8 mouse cellular contexts compared by ENCODE assay signal in the genomic region with DNA sequence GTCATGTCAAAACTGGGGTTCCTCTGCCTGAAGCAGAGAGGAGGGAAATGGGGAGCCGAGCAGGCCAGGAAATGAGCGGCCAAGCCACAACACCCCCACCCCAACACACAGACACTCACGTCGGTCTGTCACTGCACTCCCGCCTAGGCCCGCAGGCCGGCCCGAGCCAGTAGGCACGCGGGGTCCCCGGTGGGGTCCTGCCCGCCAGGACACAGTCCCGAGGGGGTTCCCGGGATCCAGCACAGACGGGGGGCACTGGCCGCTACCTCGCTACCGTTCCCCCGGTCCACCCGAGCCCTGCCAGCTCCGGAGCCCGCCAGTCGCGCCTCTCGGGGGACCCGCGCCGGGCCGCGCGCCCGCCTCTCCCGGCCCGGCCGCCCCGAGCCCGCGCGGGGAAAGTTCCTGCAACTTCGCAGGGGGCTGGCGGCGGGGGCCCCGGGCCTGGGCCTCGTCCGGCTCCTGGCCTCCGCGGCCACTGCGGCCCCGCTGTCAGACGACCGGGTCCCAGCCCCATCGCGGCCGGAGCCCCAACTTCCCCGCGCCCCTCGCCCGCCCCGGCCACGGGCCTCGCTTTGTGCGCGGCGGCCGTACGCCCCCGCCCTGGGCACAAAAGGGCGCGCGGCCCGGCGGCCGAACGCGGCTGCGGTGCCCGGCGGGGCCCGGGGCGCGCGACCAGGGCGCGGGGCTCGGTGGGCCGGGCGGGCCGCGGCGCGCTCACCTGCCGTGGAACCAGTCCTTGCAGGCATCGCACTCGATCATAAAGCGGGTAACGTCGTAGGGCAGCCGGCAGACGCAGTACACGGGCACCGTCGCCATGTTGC. TPM values are rescaled to one million over a fixed set of nuclear protein-coding genes. Genes with fewer than 3 reads are reported as not detected.
DNase-seq lines count a peak whose midpoint lies in the region; ATAC-seq and TF ChIP-seq lines count a peak whose summit lies in the region.

No protein-coding gene starts in this region.

- H3K27me3 ChIP-seq in kidney, adult 2 months (replicated peaks; ENCODE audit: control insufficient read depth, insufficient read depth, low read length) = no peaks in the 10 kb centered on the region
- no peaks in the 10 kb centered on the region for H3K27me3 ChIP-seq in liver, adult 2 months (ENCODE audit: control insufficient read depth, insufficient read depth, low read length)
- no peaks in the 10 kb centered on the region for H3K27me3 ChIP-seq in thymus, adult 2 months (ENCODE audit: control insufficient read depth, insufficient read depth, low read length)

- peak overlapping the region; percentile 90 for H3K4me3 ChIP-seq in kidney, adult 2 months (ENCODE audit: insufficient read depth, low read depth, low read length)
- H3K4me3 ChIP-seq in liver, adult 2 months (ENCODE audit: insufficient read depth, low read depth, low read length) = peak overlapping the region; percentile 98
- peak overlapping the region; percentile 61 for H3K4me3 ChIP-seq in thymus, adult 2 months (ENCODE audit: control insufficient read depth, insufficient read depth, low read length)

- peaks cover 12% of the 10 kb centered on the region for H3K4me1 ChIP-seq in kidney, adult 2 months (ENCODE audit: control insufficient read depth, insufficient read depth, low read length)
- H3K4me1 ChIP-seq in liver, adult 2 months (ENCODE audit: control insufficient read depth, insufficient read depth, low read length) = peaks cover 11% of the 10 kb centered on the region
- peaks cover 54% of the 10 kb centered on the region for H3K4me1 ChIP-seq in thymus, adult 2 months (replicated peaks; ENCODE audit: control insufficient read depth, insufficient read depth, low read length)

- TF ChIP-seq CTCF in kidney, adult 2 months (conservative IDR thresholded peaks at IDR 0.05; ENCODE audit: insufficient read depth, insufficient read length, low read depth, low read length) = no peak
- no peak for TF ChIP-seq CTCF in liver, adult 2 months (IDR thresholded peaks at IDR 0.05; ENCODE audit: low read depth, low read length)
- no peak for TF ChIP-seq CTCF in thymus, adult 2 months (IDR thresholded peaks at IDR 0.05; ENCODE audit: borderline replicate concordance, control insufficient read depth, extremely low read depth, insufficient read depth, low read length, poor library complexity)

- H3K9ac ChIP-seq in liver, adult 2 months (ENCODE audit: low read depth, low read length) = peak overlapping the region; percentile 100

- TF ChIP-seq POLR2A in kidney, adult 2 months (IDR thresholded peaks at IDR 0.05; ENCODE audit: low read depth, low read length) = no peak
- no peak for TF ChIP-seq POLR2A in liver, adult 2 months (IDR thresholded peaks at IDR 0.05; ENCODE audit: extremely low read depth, insufficient read depth, low read length)
- TF ChIP-seq POLR2A in thymus, adult 2 months (IDR thresholded peaks at IDR 0.05; ENCODE audit: control insufficient read depth, extremely low read depth, insufficient read depth, low read length, poor library complexity) = no peak

- H3K79me2 ChIP-seq in liver, adult 2 months (ENCODE audit: control insufficient read depth, insufficient read depth, low read length) = peaks cover 33% of the 10 kb centered on the region; the same call in 1 of the 2 replicates

- H3K36me3 ChIP-seq in kidney, adult 2 months (ENCODE audit: control insufficient read depth, insufficient read depth, low read length) = no peaks in the 10 kb centered on the region
- H3K36me3 ChIP-seq in liver, adult 2 months (ENCODE audit: control insufficient read depth, insufficient read depth, low read length) = no peaks in the 10 kb centered on the region
- H3K36me3 ChIP-seq in thymus, adult 2 months (ENCODE audit: control insufficient read depth, insufficient read depth, low read length) = 0 out of 2 replicates have a peak, but pooled peaks cover under 1% of the 10 kb centered on the region

- ATAC-seq in activated CD4-positive, CD25-positive, alpha-beta regulatory T cell, adult 4 months = peak; percentile 68
- peak; percentile 33 for ATAC-seq in erythroid progenitor cell, adult 5-6 weeks (replicated peaks; ENCODE audit: low FRiP score, poor library complexity, severe bottlenecking)

- H3K27ac ChIP-seq in kidney, adult 2 months (ENCODE audit: insufficient read depth, low read depth, low read length) = peak overlapping the region; percentile 68
- peak overlapping the region; percentile 71 for H3K27ac ChIP-seq in liver, adult 2 months (replicated peaks; ENCODE audit: insufficient read depth, low read depth, low read length)
- peak overlapping the region; percentile 95 for H3K27ac ChIP-seq in thymus, adult 2 months (ENCODE audit: control insufficient read depth, insufficient read depth, low read length)

- peak; percentile 51 for DNase-seq in kidney, adult 2 months
- DNase-seq in kidney, adult 11 months = no peak
- DNase-seq in heart, postnatal 4 days = peak; percentile 56
- DNase-seq in liver, adult 2 months (ENCODE audit: extremely low read depth, low read depth, low spot score) = no peak
- DNase-seq in natural killer cell, adult 2 months (ENCODE audit: low spot score in 2 of 2) = peak; percentile 38 to 46
- DNase-seq in thymus, adult 2 months = peak; percentile 75

- 3% methylated on average over 100 of the region's 102 CpGs for WGBS in kidney, adult 2 months
- WGBS in liver, adult 2 months = 1% methylated on average over 98 of the region's 102 CpGs
- under 1% methylated on average over 102 of the region's 102 CpGs for WGBS in thymus, adult 2 months

RNA-seq across cellular contexts. Expression of gene Phf2, which starts 0.8 kb away (rescaled TPM):
- 12.2 and 15.2 TPM in 2 replicates for polyA plus RNA-seq in kidney, adult 2 months (2012; rRNA removed)
- polyA plus RNA-seq in activated CD4-positive, CD25-positive, alpha-beta regulatory T cell, adult 4 months (2017; shearing (Covaris generic)) = 1 to 10 TPM; 3.1 to 3.3 TPM
- total RNA-seq in erythroid progenitor cell, adult 5-6 weeks (2015; ENCODE audit: low replicate concordance) = 14.8 and 28.5 TPM in 2 replicates
- total RNA-seq in erythroid progenitor cell, adult 5-6 weeks (2017; ENCODE audit: low replicate concordance) = 14.9 and 15.9 TPM in 2 replicates
- total RNA-seq in heart, postnatal 4 days (2021) = 10 to 100 TPM; 29.4 to 32.5 TPM
- 3.0 and 4.1 TPM in 2 replicates for total RNA-seq in liver, adult 2 months (2014; rRNA removed)
- 5.8 and 6.7 TPM in 2 replicates for polyA plus RNA-seq in liver, adult 2 months (2012; rRNA removed)
- polyA plus RNA-seq in thymus, adult 2 months (2012; rRNA removed) = 74.4 and 102 TPM in 2 replicates

Comparison
In these comparisons a context has a peak if more than half of its experiments do, and no peak if none do; other contexts are left out.
1. DNase-seq: peak in kidney, adult 2 months (single experiment), heart, postnatal 4 days (single experiment), natural killer cell, adult 2 months (2 of 2) and thymus, adult 2 months (single experiment); none in kidney, adult 11 months (single experiment) and liver, adult 2 months (single experiment).
2. Peak in every context shown above with its lines, with median percentiles within 50 percentile points of each other: H3K27ac ChIP-seq and H3K4me3 ChIP-seq.